Mouse (Mus musculus) small intestine, adult 2 months (tissue): ENCODE measurements at regions not wholly inside any gene's neighbourhood (a gene's known extent, or its start where the extent isn't known, plus 50 kb on each side); places are given as distances from the start of the nearest gene placed in this dataset.

Experiments used
- CTCF ChIP-seq: fragments of 200-500 bp; IDR thresholded peaks from 2 replicates; pipeline ENCODE4 v1.5.1; 2012; ENCODE audit warnings: low read depth, mild to moderate bottlenecking, control low read depth, inconsistent platforms, low read length, moderate library complexity, mixed read lengths; ENCODE audit not compliant: insufficient replicate concordance, insufficient read length; ENCODE audit errors: extremely low read depth
- POLR2A ChIP-seq: fragments of 200-500 bp; IDR thresholded peaks from 2 replicates; pipeline ENCODE4 v1.6.1; 2012; ENCODE audit warnings: low read depth, mild to moderate bottlenecking, control low read depth, inconsistent platforms, low read length, moderate library complexity

DNA sequence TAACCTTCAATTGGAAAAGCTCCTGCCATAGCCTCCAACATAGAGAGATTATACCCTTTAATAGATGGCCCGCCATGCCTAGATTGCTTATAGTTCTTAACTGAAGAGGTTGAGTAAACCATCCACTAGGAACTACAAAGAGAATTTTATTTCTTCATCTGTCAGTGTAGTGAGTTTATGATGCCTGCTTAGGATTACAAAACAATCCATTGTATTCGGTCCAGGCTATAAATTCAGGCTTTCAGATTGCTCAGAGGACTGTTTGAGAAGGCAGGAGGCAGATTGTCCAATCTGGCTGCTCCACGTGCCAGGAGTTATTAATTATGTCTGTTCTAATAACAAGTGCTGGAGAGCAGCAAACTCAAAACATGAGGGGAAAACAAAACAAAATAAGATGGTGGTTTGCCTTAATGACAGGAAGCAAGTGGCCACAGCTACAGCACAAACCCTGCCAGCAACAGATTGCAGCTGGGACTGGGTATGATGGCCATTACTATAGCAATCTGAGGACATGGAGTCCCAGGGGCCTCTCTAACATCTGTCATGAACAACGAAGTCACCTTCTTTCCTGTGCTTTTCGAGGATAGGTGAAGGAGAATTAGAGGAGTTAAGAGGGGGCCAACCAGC lies 154.4 kb upstream of the Bcl6 start:
- TF ChIP-seq CTCF (no peak), POLR2A (no peak)
